Mouse (Mus musculus) neural tube, embryonic 15.5 days (tissue): ENCODE results near the gene Krtap11-1. TPM values are rescaled to one million over a fixed set of nuclear protein-coding genes. Genes with fewer than 3 reads are reported as not detected.

Experiments used
- ATAC-seq: fragments of 200-750 bp; cut with Nextera tagmentation; 2 replicates; pipeline ENCODE4 v1.8.0; 2017; ENCODE audit warnings: mild to moderate bottlenecking, moderate TSS enrichment, moderate library complexity; ENCODE audit not compliant: low FRiP score
- H3K27ac ChIP-seq: fragments of 300-500 bp; sonication (generic); replicated peaks from 2 replicates; pipeline ENCODE4 v1.5.1; 2015; ENCODE audit warnings: mild to moderate bottlenecking, inconsistent platforms
- H3K27me3 ChIP-seq: fragments of 300-500 bp; sonication (generic); replicated peaks from 2 replicates; pipeline ENCODE4 v1.6.1; 2015; ENCODE audit warnings: inconsistent platforms
- H3K36me3 ChIP-seq: fragments of 300-500 bp; sonication (generic); 2 replicates; pipeline ENCODE4 v1.6.1; 2015; ENCODE audit warnings: inconsistent platforms
- H3K4me1 ChIP-seq: fragments of 300-500 bp; sonication (generic); 2 replicates; pipeline ENCODE4 v1.6.1; 2015; ENCODE audit warnings: inconsistent platforms
- H3K4me2 ChIP-seq: fragments of 300-500 bp; sonication (generic); 2 replicates; pipeline ENCODE4 v1.6.1; 2015; ENCODE audit warnings: inconsistent platforms, mild to moderate bottlenecking, moderate library complexity
- H3K4me3 ChIP-seq: fragments of 300-500 bp; sonication (generic); replicated peaks from 2 replicates; pipeline ENCODE4 v1.5.1; 2015; ENCODE audit warnings: mild to moderate bottlenecking, inconsistent platforms
- H3K9ac ChIP-seq: fragments of 300-500 bp; sonication (generic); replicated peaks from 2 replicates; pipeline ENCODE4 v1.6.1; 2015; ENCODE audit warnings: mild to moderate bottlenecking, inconsistent platforms
- H3K9me3 ChIP-seq: fragments of 300-500 bp; sonication (generic); replicated peaks from 2 replicates; pipeline ENCODE4 v1.6.1; 2016; ENCODE audit warnings: inconsistent platforms
- WGBS: fragments of 180-500 bp; shearing (Covaris S2); methylation state at CpG from one replicate; pipeline ENCODE4 v1.1.7; 2015; ENCODE audit warnings: mixed read lengths; 5-methylcytosine and 5-hydroxymethylcytosine counted together
- polyA plus RNA-seq: library from polyadenylated mRNA; unstranded; fragments of >200 nt; fragmentation: Nextera tagmentation; extraction: Ambion mirVana; gene quantifications from 2 replicates; pipeline ENCODE4 v1.2.1, GENCODE M21; 2015

Krtap11-1 gene
- not detected in 2 replicates for polyA plus RNA-seq

GRCm38 (mm10) chr16:89571083-89571482, at the start of gene Krtap11-1:
TSS of gene Krtap11-1 (minus strand) at chr16:89571183.
- Histone ChIP-seq H3K4me1 (no peaks in the 10 kb centered on the region), H3K9me3 (no peaks in the 10 kb centered on the region), H3K27me3 (no peaks in the 10 kb centered on the region), H3K9ac (no peak within 1 kb of the TSS), H3K36me3 (no peaks in the 10 kb centered on the region), H3K4me3 (no peak within 1 kb of the TSS), H3K27ac (no peak within 1 kb of the TSS), H3K4me2 (no peak within 1 kb of the TSS)
- WGBS: 87% methylated on average over 5 of the region's 5 CpGs
- ATAC-seq: no peak

- WGBS: 92% methylated on average over 7 of the region's 7 CpGs
- no peak overlapping the region for H3K4me2 ChIP-seq
- no peaks in the 10 kb centered on the region for H3K27me3 ChIP-seq
- H3K4me1 ChIP-seq: no peaks in the 10 kb centered on the region
- H3K4me3 ChIP-seq: no peak overlapping the region
- no peak for ATAC-seq
- no peaks in the 10 kb centered on the region for H3K36me3 ChIP-seq
- H3K9me3 ChIP-seq: no peaks in the 10 kb centered on the region
- no peak overlapping the region for H3K9ac ChIP-seq
- no peak overlapping the region for H3K27ac ChIP-seq
These were observed 47.2 kb upstream of the Krtap11-1 start for GRCm38 (mm10) chr16:89618190-89618589.

- H3K27me3 ChIP-seq: no peaks in the 10 kb centered on the region
- no peaks in the 10 kb centered on the region for H3K9me3 ChIP-seq
- ATAC-seq: no peak
- H3K4me2 ChIP-seq: no peak overlapping the region
- H3K4me3 ChIP-seq: no peak overlapping the region
- no peak overlapping the region for H3K27ac ChIP-seq
- no peaks in the 10 kb centered on the region for H3K36me3 ChIP-seq
- no peaks in the 10 kb centered on the region for H3K4me1 ChIP-seq
- H3K9ac ChIP-seq: no peak overlapping the region
- WGBS: 70% methylated on average over 3 of the region's 3 CpGs
These were observed 46.3 kb upstream of the Krtap11-1 start for GRCm38 (mm10) chr16:89617251-89617650.

GRCm38 (mm10) chr16:89613726-89614125, 42.7 kb upstream of the Krtap11-1 start:
- peak; percentile 69 for ATAC-seq
- no peak overlapping the region for H3K27ac ChIP-seq
- WGBS: 64% methylated on average over 12 of the region's 12 CpGs

GRCm38 (mm10) chr16:89608791-89609185, 37.8 kb upstream of the Krtap11-1 start:
- WGBS: 77% methylated on average over 4 of the region's 4 CpGs
- Histone ChIP-seq H3K27me3 (no peaks in the 10 kb centered on the region), H3K9me3 (no peaks in the 10 kb centered on the region), H3K27ac (no peak overlapping the region), H3K4me3 (no peak overlapping the region), H3K4me2 (no peak overlapping the region), H3K4me1 (no peaks in the 10 kb centered on the region), H3K9ac (no peak overlapping the region), H3K36me3 (no peaks in the 10 kb centered on the region)
- no peak for ATAC-seq

More at GRCm38 (mm10) chr16:89613726-89614125, 42.7 kb upstream of the Krtap11-1 start:
- no peak overlapping the region for H3K4me2 ChIP-seq
- no peak overlapping the region for H3K4me3 ChIP-seq
- H3K27me3 ChIP-seq: no peaks in the 10 kb centered on the region
- no peaks in the 10 kb centered on the region for H3K36me3 ChIP-seq
- H3K4me1 ChIP-seq: no peaks in the 10 kb centered on the region
- no peaks in the 10 kb centered on the region for H3K9me3 ChIP-seq
- H3K9ac ChIP-seq: no peak overlapping the region

- H3K27me3 ChIP-seq: no peaks in the 10 kb centered on the region
- H3K36me3 ChIP-seq: no peaks in the 10 kb centered on the region
- no peaks in the 10 kb centered on the region for H3K4me1 ChIP-seq
- no peaks in the 10 kb centered on the region for H3K9me3 ChIP-seq
- ATAC-seq: no peak
- WGBS: 94% methylated on average over 12 of the region's 12 CpGs
- no peak overlapping the region for H3K27ac ChIP-seq
- H3K9ac ChIP-seq: no peak overlapping the region
- no peak overlapping the region for H3K4me2 ChIP-seq
- H3K4me3 ChIP-seq: no peak overlapping the region
These were observed 37.3 kb upstream of the Krtap11-1 start for GRCm38 (mm10) chr16:89608161-89608790.

GRCm38 (mm10) chr16:89606951-89607350, 36.0 kb upstream of the Krtap11-1 start:
- Histone ChIP-seq H3K27ac (no peak overlapping the region), H3K4me2 (no peak overlapping the region), H3K4me1 (no peaks in the 10 kb centered on the region), H3K9ac (no peak overlapping the region), H3K36me3 (no peaks in the 10 kb centered on the region), H3K4me3 (no peak overlapping the region), H3K9me3 (no peaks in the 10 kb centered on the region), H3K27me3 (no peaks in the 10 kb centered on the region)
- WGBS: 94% methylated on average over 3 of the region's 3 CpGs
- no peak for ATAC-seq

GRCm38 (mm10) chr16:89587209-89587608, 16.2 kb upstream of the Krtap11-1 start:
- Histone ChIP-seq H3K27ac (no peak overlapping the region), H3K4me1 (no peaks in the 10 kb centered on the region), H3K27me3 (no peaks in the 10 kb centered on the region), H3K9me3 (no peaks in the 10 kb centered on the region), H3K36me3 (no peaks in the 10 kb centered on the region), H3K9ac (no peak overlapping the region), H3K4me3 (no peak overlapping the region), H3K4me2 (no peak overlapping the region)
- 69% methylated on average over 3 of the region's 3 CpGs for WGBS
- no peak for ATAC-seq

GRCm38 (mm10) chr16:89585604-89586508, 14.9 kb upstream of the Krtap11-1 start:
- Histone ChIP-seq H3K4me1 (no peaks in the 10 kb centered on the region), H3K4me2 (no peak overlapping the region), H3K9me3 (no peaks in the 10 kb centered on the region), H3K4me3 (no peak overlapping the region), H3K36me3 (no peaks in the 10 kb centered on the region), H3K27ac (no peak overlapping the region), H3K9ac (no peak overlapping the region), H3K27me3 (no peaks in the 10 kb centered on the region)
- no peak for ATAC-seq
- 76% methylated on average over 9 of the region's 9 CpGs for WGBS

- WGBS: 93% methylated on average over 2 of the region's 2 CpGs
These were observed 10.7 kb upstream of the Krtap11-1 start for GRCm38 (mm10) chr16:89581658-89582057.

GRCm38 (mm10) chr16:89570516-89570915, 467 bp downstream of the Krtap11-1 start:
- Histone ChIP-seq H3K4me3 (no peak overlapping the region), H3K9ac (no peak overlapping the region), H3K27ac (no peak overlapping the region), H3K4me1 (no peaks in the 10 kb centered on the region), H3K36me3 (no peaks in the 10 kb centered on the region), H3K9me3 (no peaks in the 10 kb centered on the region), H3K27me3 (no peaks in the 10 kb centered on the region), H3K4me2 (no peak overlapping the region)
- ATAC-seq: no peak
- 92% methylated on average over 9 of the region's 9 CpGs for WGBS

More at GRCm38 (mm10) chr16:89581658-89582057, 10.7 kb upstream of the Krtap11-1 start:
- no peaks in the 10 kb centered on the region for H3K36me3 ChIP-seq
- no peak overlapping the region for H3K4me3 ChIP-seq
- no peaks in the 10 kb centered on the region for H3K9me3 ChIP-seq
- no peaks in the 10 kb centered on the region for H3K4me1 ChIP-seq
- ATAC-seq: no peak
- H3K27ac ChIP-seq: no peak overlapping the region
- H3K4me2 ChIP-seq: no peak overlapping the region
- no peaks in the 10 kb centered on the region for H3K27me3 ChIP-seq
- no peak overlapping the region for H3K9ac ChIP-seq

- Histone ChIP-seq H3K36me3 (no peaks in the 10 kb centered on the region), H3K27ac (no peak overlapping the region), H3K4me1 (no peaks in the 10 kb centered on the region), H3K4me3 (no peak overlapping the region), H3K9me3 (no peaks in the 10 kb centered on the region), H3K27me3 (no peaks in the 10 kb centered on the region), H3K4me2 (no peak overlapping the region), H3K9ac (no peak overlapping the region)
- ATAC-seq: no peak
- 76% methylated on average over 6 of the region's 6 CpGs for whole genome bisulfite sequencing
These were observed 1.8 kb downstream of the Krtap11-1 start for GRCm38 (mm10) chr16:89569136-89569535.
